Mouse (Mus musculus) heart, adult 9 months (tissue): ENCODE data around the gene Cd151.
A peak's percentile ranks its signal among the peaks of the same experiment; 100 is the strongest.

Source experiments
- DNase-seq, 2 experiments: peaks; one replicate each; pipeline ENCODE4 v3.0.0; 2022; ENCODE audit warnings: low spot score in 2 of 2

The Cd151 gene

GRCm38 (mm10) chr7:141457986-141458660 lies 9.1 kb upstream of the Cd151 start:
- DNase-seq, result peak in 1 of 2 experiments; percentile 44

GRCm38 (mm10) chr7:141458661-141459060 lies 8.5 kb upstream of the Cd151 start:
- no peak for DNase-seq

- no peak for DNase-seq
Measured at GRCm38 (mm10) chr7:141459301-141459711, 7.9 kb upstream of the Cd151 start.

GRCm38 (mm10) chr7:141460001-141460390 lies 7.2 kb upstream of the Cd151 start:
- peak; percentile 29 to 50 for DNase-seq

- DNase-seq, result peak; percentile 56 to 66
Measured at GRCm38 (mm10) chr7:141460391-141461113, 6.6 kb upstream of the Cd151 start, which contains the start of gene Cracr2b. Cracr2b (plus strand) TSS chr7:141461094.

- peak; percentile 37 to 62 for DNase-seq
Measured at GRCm38 (mm10) chr7:141461521-141462332, 5.5 kb upstream of the Cd151 start.

- peak; percentile 46 to 57 for DNase-seq
Measured at GRCm38 (mm10) chr7:141462333-141462821, 4.8 kb upstream of the Cd151 start.

- DNase-seq, result peak; percentile 86 to 92
Measured at GRCm38 (mm10) chr7:141463824-141464602, 3.2 kb upstream of the Cd151 start.

- DNase-seq, result peak in 1 of 2 experiments; percentile 36
Measured at GRCm38 (mm10) chr7:141464603-141465201, 2.5 kb upstream of the Cd151 start.

- DNase-seq, result peak; percentile 27 to 36
Measured at GRCm38 (mm10) chr7:141465388-141466044, 1.7 kb upstream of the Cd151 start.

GRCm38 (mm10) chr7:141466045-141466394 lies 1.2 kb upstream of the Cd151 start:
- peak; percentile 50 to 66 for DNase-seq

GRCm38 (mm10) chr7:141466607-141467148 lies 514 bp upstream of the Cd151 start:
- no peak for DNase-seq

GRCm38 (mm10) chr7:141468164-141468521 lies 951 bp downstream of the Cd151 start:
- no peak for DNase-seq

- peak; percentile 86 to 88 for DNase-seq
Measured at GRCm38 (mm10) chr7:141468522-141469211, 1.5 kb downstream of the Cd151 start.

GRCm38 (mm10) chr7:141469352-141469751 lies 2.2 kb downstream of the Cd151 start:
- no peak for DNase-seq

- DNase-seq, result peak in 1 of 2 experiments; percentile 42
Measured at GRCm38 (mm10) chr7:141469901-141470636, 2.9 kb downstream of the Cd151 start.

- no peak for DNase-seq
Measured at GRCm38 (mm10) chr7:141470637-141470944, 3.4 kb downstream of the Cd151 start.

- DNase-seq, result no peak
Measured at GRCm38 (mm10) chr7:141471236-141471635, 4.0 kb downstream of the Cd151 start.

- DNase-seq, result no peak
Measured at GRCm38 (mm10) chr7:141472226-141472625, 5.0 kb downstream of the Cd151 start.
